Mouse (Mus musculus) erythroblast, embryonic 14.5 days (primary cell): ENCODE measurements around the gene Cbfa2t3.

Experiments
- GATA1 ChIP-seq: IDR thresholded peaks from 2 replicates; pipeline ENCODE4 v1.6.1; 2012; ENCODE audit warnings: low read length, inconsistent platforms, mixed read lengths
- TAL1 ChIP-seq: IDR thresholded peaks from 3 replicates; pipeline ENCODE4 v1.6.1; 2012; ENCODE audit warnings: low read length, inconsistent platforms, mixed read lengths

DNA sequence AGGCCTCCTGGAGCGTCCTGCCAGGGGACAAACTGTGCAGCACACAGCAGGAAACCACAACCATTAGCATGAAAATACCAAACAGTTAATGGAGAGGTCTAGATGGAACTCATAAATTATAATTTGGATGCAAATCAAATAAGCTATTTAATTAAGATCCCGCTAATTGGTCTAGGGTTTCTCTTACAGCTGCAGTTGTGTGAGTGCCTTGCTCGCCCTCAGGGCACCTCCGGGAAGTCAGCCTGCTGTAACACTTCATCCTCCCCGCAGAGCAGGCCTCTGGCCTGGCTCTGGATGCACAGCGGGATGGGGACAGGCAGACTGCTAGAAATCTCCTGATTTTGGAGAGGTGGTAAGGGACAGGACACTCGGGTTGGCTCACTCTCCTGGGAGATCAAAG, 112.7 kb downstream of the Cbfa2t3 start:
- no peak for TF ChIP-seq TAL1
- no peak for TF ChIP-seq GATA1
